Mouse (Mus musculus) intestine, embryonic 14.5 days (tissue): ENCODE measurements at regions not wholly inside any gene's neighbourhood (a gene's known extent, or its start where the extent isn't known, plus 50 kb on each side); places are given as distances from the start of the nearest gene placed in this dataset.

Experiments
- ATAC-seq: fragments of 200-750 bp; cut with Nextera tagmentation; replicated peaks from 2 replicates; pipeline ENCODE4 v1.8.0; 2017; ENCODE audit warnings: low read depth, moderate number of reproducible peaks, moderate TSS enrichment, moderate library complexity; ENCODE audit not compliant: low FRiP score, low TSS enrichment
- DNase-seq: peaks from one replicate; pipeline ENCODE4 v3.0.0-alpha.2; 2018; ENCODE audit warnings: low spot score
- H3K27ac ChIP-seq: fragments of 300-500 bp; sonication (generic); 2 replicates; pipeline ENCODE4 v1.5.1; 2014; ENCODE audit warnings: low read depth, mild to moderate bottlenecking, control low read depth
- H3K27me3 ChIP-seq: fragments of 300-500 bp; sonication (generic); replicated peaks from 2 replicates; pipeline ENCODE4 v1.6.1; 2014; ENCODE audit warnings: low read length, control low read depth; ENCODE audit not compliant: control insufficient read depth, insufficient read depth
- H3K36me3 ChIP-seq: fragments of 300-500 bp; sonication (generic); 2 replicates; pipeline ENCODE4 v1.6.1; 2014; ENCODE audit warnings: low read length, control low read depth; ENCODE audit not compliant: control insufficient read depth, insufficient read depth
- H3K4me1 ChIP-seq: fragments of 300-500 bp; sonication (generic); replicated peaks from 2 replicates; pipeline ENCODE4 v1.6.1; 2014; ENCODE audit warnings: low read length, control low read depth, mixed read lengths; ENCODE audit not compliant: control insufficient read depth, insufficient read depth
- H3K4me2 ChIP-seq: fragments of 300-500 bp; sonication (generic); 2 replicates; pipeline ENCODE4 v1.6.1; 2014; ENCODE audit warnings: low read length
- H3K4me3 ChIP-seq: fragments of 300-500 bp; sonication (generic); 2 replicates; pipeline ENCODE4 v1.5.1; 2014; ENCODE audit warnings: low read depth, low read length, control low read depth, mixed read lengths
- H3K9ac ChIP-seq: fragments of 300-500 bp; sonication (generic); 2 replicates; pipeline ENCODE4 v1.6.1; 2014; ENCODE audit warnings: mild to moderate bottlenecking, low read length
- H3K9me3 ChIP-seq: fragments of 300-500 bp; sonication (generic); 2 replicates; pipeline ENCODE4 v1.6.1; 2016; ENCODE audit warnings: low read length, control low read depth; ENCODE audit not compliant: control insufficient read depth
- WGBS: fragments of 180-500 bp; shearing (Covaris S2); extraction: QIAGEN DNeasy Blood & Tissue Kit; methylation state at CpG from one replicate; pipeline ENCODE4 v1.1.7; 2014; 5-methylcytosine and 5-hydroxymethylcytosine counted together

DNA sequence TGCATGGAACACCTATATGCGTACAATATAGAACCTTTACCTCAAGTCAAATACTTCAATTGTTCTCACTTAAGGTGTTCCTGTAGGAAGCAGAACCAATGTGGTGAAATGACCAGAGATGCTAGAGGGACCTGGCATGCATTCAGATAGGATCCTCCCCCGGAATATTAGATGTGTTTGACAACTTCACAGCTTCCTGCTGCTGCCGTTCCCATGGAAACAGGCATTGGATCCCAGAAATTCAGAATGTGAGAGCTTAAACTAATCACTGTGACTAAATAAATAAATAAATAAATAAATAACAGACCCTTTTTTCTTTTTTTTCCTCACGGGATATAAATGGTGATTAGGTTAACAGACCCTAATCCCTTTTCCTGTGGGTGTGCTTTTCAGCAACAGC, 401.5 kb upstream of the 5930422O12Rik start:
- WGBS, result 79% methylated on average over 4 of the region's 4 CpGs
- no peak overlapping the region for H3K4me2 ChIP-seq
- H3K27me3 ChIP-seq, result no peaks in the 10 kb centered on the region
- no peak overlapping the region for H3K4me3 ChIP-seq
- DNase-seq (no peak), ATAC-seq (no peak)
- no peak overlapping the region for H3K27ac ChIP-seq
- H3K9ac ChIP-seq, result no peak overlapping the region
- H3K9me3 ChIP-seq, result no peaks in the 10 kb centered on the region
- H3K4me1 ChIP-seq, result no peaks in the 10 kb centered on the region
- H3K36me3 ChIP-seq, result no peaks in the 10 kb centered on the region

DNA sequence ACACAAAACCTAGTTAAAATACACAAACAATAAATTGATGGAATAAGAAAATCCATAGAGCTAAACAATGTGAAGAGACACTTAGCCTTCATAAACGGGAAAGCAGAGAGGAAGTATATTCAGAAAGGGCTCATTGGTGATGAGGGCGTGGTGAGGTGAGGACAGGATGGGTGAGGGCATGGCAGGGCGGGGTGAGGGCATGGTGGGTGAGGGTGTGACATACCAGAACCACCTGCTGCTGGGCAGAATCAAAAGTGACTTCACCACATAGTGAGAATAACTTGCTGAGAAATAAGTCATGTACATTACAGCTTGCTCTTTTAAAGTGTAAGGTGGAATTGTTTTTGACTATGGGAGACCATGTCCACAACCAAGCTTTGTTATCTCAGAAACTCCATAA, 399.1 kb upstream of the 5930422O12Rik start:
- H3K4me3 ChIP-seq, result no peak overlapping the region
- H3K4me2 ChIP-seq, result no peak overlapping the region
- no peak overlapping the region for H3K27ac ChIP-seq
- H3K4me1 ChIP-seq, result no peaks in the 10 kb centered on the region
- ATAC-seq (no peak), DNase-seq (no peak)
- no peak overlapping the region for H3K9ac ChIP-seq
- H3K36me3 ChIP-seq, result no peaks in the 10 kb centered on the region
- WGBS, result 62% methylated on average over 3 of the region's 3 CpGs
- H3K9me3 ChIP-seq, result no peaks in the 10 kb centered on the region
- H3K27me3 ChIP-seq, result no peaks in the 10 kb centered on the region

DNA sequence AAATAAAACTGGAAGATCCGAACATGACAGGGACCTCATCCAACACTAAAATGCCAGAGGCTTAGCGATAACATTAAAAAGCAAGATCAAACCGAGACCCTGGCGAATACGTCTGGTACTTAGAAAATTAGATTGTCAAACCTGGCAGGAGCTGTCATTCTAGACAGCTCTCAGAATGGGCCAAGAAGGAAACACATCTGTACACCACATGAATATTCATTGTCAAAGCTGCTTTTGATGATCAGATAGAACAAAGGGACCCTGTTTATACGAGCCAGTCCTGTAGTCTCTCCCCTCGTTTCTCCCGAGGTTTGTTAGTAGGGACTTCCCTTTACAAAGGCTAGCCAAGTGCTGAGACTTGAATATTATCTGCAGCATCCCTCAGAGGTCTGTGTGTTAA, 376.5 kb upstream of the 5930422O12Rik start:
- no peak overlapping the region for H3K9ac ChIP-seq
- H3K9me3 ChIP-seq, result 0 out of 2 replicates have a peak, but pooled peaks cover 6% of the 10 kb centered on the region
- no peak for DNase-seq
- no peak overlapping the region for H3K4me3 ChIP-seq
- no peak overlapping the region for H3K27ac ChIP-seq
- no peak overlapping the region for H3K4me2 ChIP-seq
- H3K36me3 ChIP-seq, result no peaks in the 10 kb centered on the region
- H3K27me3 ChIP-seq, result no peaks in the 10 kb centered on the region
- no peaks in the 10 kb centered on the region for H3K4me1 ChIP-seq
- no peak for ATAC-seq
- 88% methylated on average over 8 of the region's 8 CpGs for WGBS

DNA sequence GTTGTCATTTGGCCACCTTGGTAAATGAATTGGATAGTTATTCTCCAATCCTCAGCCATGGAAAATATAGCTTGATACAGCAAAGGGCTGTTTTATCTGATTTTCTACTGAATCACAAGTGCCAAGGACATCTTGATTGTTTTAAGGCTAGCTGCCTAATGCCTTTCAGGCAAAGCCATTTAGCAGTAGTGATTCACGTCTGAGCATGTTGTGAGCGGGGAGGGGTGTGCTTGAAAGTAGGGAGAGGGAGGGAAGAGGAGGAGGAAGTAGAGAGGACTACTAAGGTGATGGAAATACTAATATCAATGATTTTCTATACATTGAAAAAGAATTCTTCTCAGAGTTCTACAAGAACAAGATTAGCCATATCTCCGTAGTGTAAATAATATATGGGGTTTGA, 362.9 kb upstream of the 5930422O12Rik start:
- no peaks in the 10 kb centered on the region for H3K36me3 ChIP-seq
- H3K27ac ChIP-seq, result no peak overlapping the region
- H3K4me1 ChIP-seq, result no peaks in the 10 kb centered on the region
- no peak overlapping the region for H3K4me3 ChIP-seq
- H3K9me3 ChIP-seq, result no peaks in the 10 kb centered on the region
- no peaks in the 10 kb centered on the region for H3K27me3 ChIP-seq
- ATAC-seq (no peak), DNase-seq (no peak)
- H3K4me2 ChIP-seq, result no peak overlapping the region
- 86% methylated on average over 3 of the region's 3 CpGs for WGBS
- no peak overlapping the region for H3K9ac ChIP-seq

- DNase-seq (no peak), ATAC-seq (no peak)
- 85% methylated on average over 6 of the region's 6 CpGs for WGBS
- Histone ChIP-seq H3K27ac (no peak overlapping the region), H3K4me2 (no peak overlapping the region), H3K27me3 (no peaks in the 10 kb centered on the region), H3K4me1 (no peaks in the 10 kb centered on the region), H3K9ac (no peak overlapping the region), H3K36me3 (no peaks in the 10 kb centered on the region), H3K4me3 (no peak overlapping the region), H3K9me3 (no peaks in the 10 kb centered on the region)
These were observed 362.3 kb upstream of the 5930422O12Rik start for GRCm38 (mm10) chr8:33066168-33066567.

DNA sequence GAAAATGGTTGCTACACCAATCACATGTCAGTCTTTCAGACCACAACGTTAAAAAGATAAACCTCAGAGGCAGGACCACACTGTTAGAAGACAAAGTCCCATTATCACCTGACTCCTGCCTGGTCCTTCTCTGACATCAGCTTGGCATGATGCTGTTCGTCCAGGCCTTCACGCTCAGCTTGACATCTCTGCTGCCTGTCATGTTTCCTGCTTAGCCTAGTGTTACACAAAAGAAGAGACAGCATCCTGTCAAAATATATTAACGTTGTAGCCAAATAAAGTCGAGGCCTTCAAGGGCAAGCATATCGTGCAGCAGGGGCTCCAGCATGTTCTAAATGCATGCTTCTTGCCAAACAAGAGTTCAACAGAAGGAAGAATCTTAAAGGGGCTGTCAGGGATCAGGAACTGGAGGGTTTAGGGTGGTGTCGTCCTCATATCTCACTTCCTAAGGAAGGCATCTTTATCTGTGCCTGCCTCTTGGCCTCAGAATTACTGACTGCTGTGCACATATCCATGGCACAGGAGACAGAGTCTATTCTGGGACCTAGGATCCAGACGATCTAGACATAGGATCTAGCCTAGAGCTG, 361.0 kb upstream of the 5930422O12Rik start:
- Histone ChIP-seq H3K9ac (no peak overlapping the region), H3K9me3 (no peaks in the 10 kb centered on the region), H3K27ac (no peak overlapping the region), H3K4me1 (no peaks in the 10 kb centered on the region), H3K4me2 (no peak overlapping the region), H3K36me3 (no peaks in the 10 kb centered on the region), H3K4me3 (no peak overlapping the region), H3K27me3 (no peaks in the 10 kb centered on the region)
- DNase-seq (no peak), ATAC-seq (no peak)
- 66% methylated on average over 8 of the region's 8 CpGs for WGBS

DNA sequence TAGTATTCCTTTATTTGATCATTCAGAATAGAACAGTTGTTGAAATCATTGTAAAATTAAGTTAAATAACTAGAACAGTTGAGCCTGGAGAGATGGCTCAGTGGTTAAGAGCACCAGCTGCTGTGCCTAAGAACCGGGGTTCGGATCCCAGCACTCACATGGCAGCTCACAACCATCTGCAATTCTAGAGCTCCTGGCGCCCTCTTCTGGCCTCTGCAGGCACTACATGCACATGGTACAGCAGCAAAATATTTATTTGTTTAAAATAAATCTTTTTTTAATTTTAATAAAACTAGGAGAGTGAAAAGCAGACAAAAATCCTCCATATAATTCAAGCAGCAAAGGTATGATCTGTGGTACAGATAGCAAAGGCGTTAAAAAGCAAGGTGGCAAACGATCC, 360.0 kb upstream of the 5930422O12Rik start:
- H3K27me3 ChIP-seq, result no peaks in the 10 kb centered on the region
- H3K27ac ChIP-seq, result no peak overlapping the region
- H3K4me3 ChIP-seq, result no peak overlapping the region
- WGBS, result 84% methylated on average over 5 of the region's 5 CpGs
- DNase-seq (no peak), ATAC-seq (no peak)
- no peaks in the 10 kb centered on the region for H3K36me3 ChIP-seq
- no peak overlapping the region for H3K4me2 ChIP-seq
- H3K9me3 ChIP-seq, result no peaks in the 10 kb centered on the region
- no peak overlapping the region for H3K9ac ChIP-seq
- H3K4me1 ChIP-seq, result no peaks in the 10 kb centered on the region

- peak; percentile 51 for DNase-seq
- Histone ChIP-seq H3K4me2 (no peak overlapping the region), H3K9me3 (no peaks in the 10 kb centered on the region), H3K27me3 (no peaks in the 10 kb centered on the region), H3K36me3 (no peaks in the 10 kb centered on the region), H3K4me3 (no peak overlapping the region), H3K27ac (no peak overlapping the region), H3K4me1 (no peaks in the 10 kb centered on the region), H3K9ac (no peak overlapping the region)
- WGBS, result 22% methylated on average over 1 of the region's 1 CpGs
- no peak for ATAC-seq
These were observed 353.3 kb upstream of the 5930422O12Rik start for GRCm38 (mm10) chr8:33075186-33075585.

DNA sequence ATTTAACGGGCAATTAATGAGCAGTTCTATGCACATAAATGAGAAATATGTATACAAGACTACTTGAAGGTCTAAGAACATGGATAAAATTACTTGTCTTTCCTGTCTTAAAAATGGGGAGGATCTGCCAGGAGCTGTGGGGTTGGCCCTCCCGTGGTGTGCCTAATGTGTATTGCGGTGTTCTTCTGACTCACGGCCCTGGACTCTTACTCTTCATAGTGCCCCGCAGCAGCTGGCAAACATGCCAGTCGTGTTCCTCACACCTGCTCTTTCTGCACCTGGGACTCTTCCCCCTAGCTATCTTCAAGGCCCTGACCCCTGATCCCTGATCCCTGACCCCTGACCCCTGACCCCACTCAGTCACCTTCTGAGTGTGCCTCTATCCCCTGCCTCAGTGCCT, 352.3 kb upstream of the 5930422O12Rik start:
- Histone ChIP-seq H3K9me3 (no peaks in the 10 kb centered on the region), H3K27ac (no peak overlapping the region), H3K9ac (no peak overlapping the region), H3K4me3 (no peak overlapping the region), H3K27me3 (no peaks in the 10 kb centered on the region), H3K4me2 (no peak overlapping the region), H3K4me1 (no peaks in the 10 kb centered on the region), H3K36me3 (no peaks in the 10 kb centered on the region)
- no peak for DNase-seq
- 82% methylated on average over 6 of the region's 6 CpGs for WGBS
- no peak for ATAC-seq
